Mouse (Mus musculus): Measurements from ENCODE around the gene Acr.

DNA sequence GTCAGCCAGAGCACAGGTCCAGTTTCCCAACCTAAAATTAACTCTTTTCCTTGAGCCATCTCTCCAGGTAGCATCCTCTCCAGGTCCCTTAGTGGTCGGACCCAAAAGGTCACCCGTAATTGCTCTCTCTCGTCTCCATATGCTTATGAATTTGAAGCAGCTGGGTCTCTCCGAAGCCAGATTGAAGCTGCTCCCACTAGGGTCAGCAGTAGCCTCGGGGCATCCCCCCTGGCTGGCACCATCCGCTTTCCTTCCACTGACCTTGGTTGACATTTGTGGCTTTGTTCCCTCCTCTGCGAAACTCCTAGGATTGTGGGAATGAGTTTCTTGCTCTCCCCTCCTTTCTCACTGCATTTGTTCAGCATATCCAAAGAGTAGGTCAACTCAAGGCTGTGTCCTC lies 24.0 kb upstream of the Acr start:
- TF ChIP-seq CTCF (IDR thresholded peaks at IDR 0.05; ENCODE audit: insufficient read depth, low read depth, low read length) (no peak), POLR2A (IDR thresholded peaks at IDR 0.05; ENCODE audit: insufficient read depth, low read depth, low read length) (no peak)
